Mouse (Mus musculus) stomach, postnatal 0 days (tissue): ENCODE results near the gene Nxpe3.

Source experiments
- CTCF ChIP-seq: IDR thresholded peaks from 2 replicates; pipeline ENCODE4 v1.5.1; 2016; ENCODE audit warnings: antibody characterized with exemption, low read depth, mild to moderate bottlenecking, moderate library complexity
- EP300 ChIP-seq: optimal IDR thresholded peaks from 2 replicates; pipeline ENCODE3; 2016; ENCODE audit warnings: antibody characterized with exemption

- TF ChIP-seq CTCF (no peak), EP300 (no peak)
Observed at GRCm38 (mm10) chr16:55939703-55940102, 44.6 kb upstream of the Nxpe3 start.
